Mouse (Mus musculus) 416B (cell line): Measurements from ENCODE around the gene Olfr661.

Source experiments
- DNase-seq: peaks from one replicate; pipeline ENCODE4 v3.0.0; 2011; ENCODE audit warnings: low read depth

Gene Olfr661

DNA sequence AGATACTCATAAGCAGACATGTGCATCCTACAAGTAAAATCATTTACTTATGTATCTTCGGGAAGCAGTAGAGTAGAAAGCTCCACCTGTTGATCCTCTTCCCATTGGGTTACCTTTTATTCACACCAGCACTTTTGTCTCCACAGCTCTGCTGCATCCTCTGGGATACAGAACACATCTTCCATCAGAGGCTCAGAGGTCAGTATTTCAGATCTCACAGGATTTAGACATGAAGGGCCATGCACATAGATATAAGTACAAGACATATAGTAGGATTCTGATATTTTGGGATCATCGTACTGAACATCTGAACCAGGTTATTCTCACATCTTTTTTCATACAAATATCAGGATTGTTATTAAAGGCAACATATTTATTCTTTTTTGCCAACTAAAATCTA, at the start of gene Olfr661:
Olfr661 (plus strand) TSS at position 301 of the 400 bp plus-strand sequence.
- DNase-seq: no peak

DNA sequence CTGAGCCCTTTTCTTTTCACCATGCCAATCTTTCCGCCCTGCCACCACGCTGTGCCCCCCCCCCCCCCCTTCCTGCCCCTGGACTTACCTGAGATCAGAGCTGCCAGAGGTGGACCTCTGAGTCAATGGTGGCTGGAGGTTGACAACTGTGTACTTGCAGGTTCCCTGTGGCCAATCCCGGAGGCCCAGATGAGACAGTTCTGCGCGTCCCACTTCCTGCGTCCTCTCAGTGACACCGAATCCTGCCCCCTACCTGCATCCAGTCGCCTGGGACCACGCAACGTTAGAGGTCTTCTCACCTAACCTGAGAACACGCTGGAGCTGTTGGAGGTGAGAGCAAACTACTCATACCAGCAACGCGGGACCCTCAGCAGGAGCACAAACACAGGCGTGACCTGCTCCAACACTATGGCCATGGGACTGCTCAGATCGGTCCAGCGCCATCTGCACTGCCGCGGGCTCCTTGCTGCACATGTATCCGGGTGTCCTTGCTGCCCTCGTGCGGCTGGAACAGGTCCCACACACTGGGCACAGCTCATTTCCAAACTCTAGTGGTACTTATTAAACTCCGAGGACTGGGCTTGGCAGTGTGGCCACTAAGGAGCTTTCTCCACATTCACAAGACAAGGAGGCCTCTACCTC, 39.3 kb upstream of the Olfr661 start, which contains the start of gene Olfr658:
Olfr658 (minus strand) TSS at position 465 of the 642 bp plus-strand sequence.
- DNase-seq: no peak

- no peak for DNase-seq
Measured at GRCm38 (mm10) chr7:104666453-104666852, 19.8 kb upstream of the Olfr661 start, which contains the start of gene Olfr659. TSS of gene Olfr659 (plus strand) at chr7:104666753.
